In the genomic region with DNA sequence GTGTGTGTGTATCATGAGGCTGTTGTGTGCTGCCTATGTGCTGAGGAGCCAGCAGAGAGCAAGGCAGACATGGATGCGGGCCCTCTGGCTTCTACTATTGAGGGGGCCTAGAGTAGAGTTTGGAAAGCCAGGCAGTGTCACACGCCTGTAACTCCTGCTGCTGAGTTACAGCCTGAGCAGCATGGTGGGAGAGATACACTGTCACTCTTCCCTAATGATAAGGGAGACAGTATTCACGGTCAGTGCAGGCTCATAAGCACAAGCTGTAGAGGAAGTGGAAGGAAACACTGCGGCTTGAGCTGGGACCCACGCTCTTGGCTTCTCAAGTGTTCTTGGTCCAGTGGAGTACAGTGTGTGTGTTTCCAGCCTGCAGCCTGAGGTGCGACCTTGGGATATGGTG, we compare ENCODE assay signal across 17 mouse cellular contexts. TPM values are rescaled to one million over a fixed set of nuclear protein-coding genes. Genes with fewer than 3 reads are reported as not detected.
A peak's percentile ranks its signal among the peaks of the same experiment; 100 is the strongest.
DNase-seq lines count a peak whose midpoint lies in the region; ATAC-seq and TF ChIP-seq lines count a peak whose summit lies in the region.
"Had no signal": no experiment of that assay in that cellular context is flagged by ENCODE, and none has a peak within 500 bp of the region (broad histone marks: within the 10 kb centered on the region; RNA-seq: fewer than 3 reads in every experiment).

No protein-coding gene starts in this region.

- peak overlapping the region; percentile 43; the same call in 1 of the 2 replicates for H3K27ac ChIP-seq in heart, embryonic 12.5 days (ENCODE audit: poor library complexity, severe bottlenecking)
- H3K27ac ChIP-seq in lung, postnatal 0 days (ENCODE audit: low read length) = peak overlapping the region; percentile 72
- H3K27ac ChIP-seq in brown adipose tissue, adult 24 weeks (replicated peaks; ENCODE audit: low read depth, low read length) = peak overlapping the region; percentile 72
- peak overlapping the region; percentile 95 for H3K27ac ChIP-seq in macrophage
- H3K27ac ChIP-seq: embryonic facial prominence, embryonic 12.5 days; hindbrain, embryonic 14.5 days; midbrain, embryonic 15.5 days; neural tube, embryonic 12.5 days had no signal

- ATAC-seq in heart, embryonic 12.5 days (ENCODE audit: insufficient number of reproducible peaks, low FRiP score) = no peak
- ATAC-seq in lung, postnatal 0 days = no peak
- ATAC-seq: midbrain, embryonic 15.5 days had no signal

- no peak for TF ChIP-seq EP300 in lung, postnatal 0 days (IDR thresholded peaks at IDR 0.05)

- no peaks in the 10 kb centered on the region for H3K9me3 ChIP-seq in heart, embryonic 12.5 days (replicated peaks)
- H3K9me3 ChIP-seq in lung, postnatal 0 days (ENCODE audit: low read length) = no peaks in the 10 kb centered on the region
- H3K9me3 ChIP-seq: embryonic facial prominence, embryonic 12.5 days; midbrain, embryonic 15.5 days; neural tube, embryonic 12.5 days had no signal

- H3K36me3 ChIP-seq in heart, embryonic 12.5 days = peaks cover 8% of the 10 kb centered on the region
- no peaks in the 10 kb centered on the region for H3K36me3 ChIP-seq in lung, postnatal 0 days (ENCODE audit: insufficient read depth, low read length)
- H3K36me3 ChIP-seq in macrophage (ENCODE audit: inconsistent target) = no peaks in the 10 kb centered on the region; the same call in 1 of the 2 replicates
- H3K36me3 ChIP-seq: midbrain, embryonic 15.5 days had no signal

- WGBS in heart, embryonic 12.5 days = 36% methylated on average over 6 of the region's 6 CpGs
- WGBS in lung, postnatal 0 days = 44% methylated on average over 6 of the region's 6 CpGs
- WGBS in macrophage (ENCODE audit: missing documents) = 11% methylated on average over 6 of the region's 6 CpGs

- no peak for TF ChIP-seq CTCF in lung, postnatal 0 days (IDR thresholded peaks at IDR 0.05)

- no peak overlapping the region for H3K4me3 ChIP-seq in heart, embryonic 12.5 days
- no peak overlapping the region for H3K4me3 ChIP-seq in lung, postnatal 0 days (ENCODE audit: low read depth, low read length)
- H3K4me3 ChIP-seq in brown adipose tissue, adult 24 weeks (ENCODE audit: insufficient read depth, low read depth, low read length) = no peak overlapping the region
- no peak overlapping the region for H3K4me3 ChIP-seq in macrophage (ENCODE audit: inconsistent target)
- H3K4me3 ChIP-seq: embryonic facial prominence, embryonic 12.5 days; midbrain, embryonic 15.5 days; neural tube, embryonic 12.5 days had no signal

- H3K4me2 ChIP-seq in heart, embryonic 12.5 days = no peak overlapping the region
- H3K4me2 ChIP-seq in lung, postnatal 0 days (replicated peaks; ENCODE audit: low read depth, low read length) = 0 out of 2 replicates have a peak overlapping the region, but pooled peaks have one; percentile 11
- H3K4me2 ChIP-seq: embryonic facial prominence, embryonic 12.5 days; hindbrain, embryonic 14.5 days; midbrain, embryonic 15.5 days; neural tube, embryonic 12.5 days had no signal

- H3K27me3 ChIP-seq in heart, embryonic 12.5 days (replicated peaks) = no peaks in the 10 kb centered on the region
- H3K27me3 ChIP-seq in lung, postnatal 0 days (replicated peaks; ENCODE audit: insufficient read depth, low read length) = no peaks in the 10 kb centered on the region
- H3K27me3 ChIP-seq: embryonic facial prominence, embryonic 12.5 days; midbrain, embryonic 15.5 days; neural tube, embryonic 12.5 days had no signal

- H3K79me2 ChIP-seq in macrophage (ENCODE audit: inconsistent target) = peaks cover 91% of the 10 kb centered on the region

- H3K4me1 ChIP-seq in heart, embryonic 12.5 days (replicated peaks) = peaks cover 77% of the 10 kb centered on the region
- peaks cover 47% of the 10 kb centered on the region for H3K4me1 ChIP-seq in lung, postnatal 0 days (ENCODE audit: insufficient read depth, low read depth, low read length)
- peaks cover 33% of the 10 kb centered on the region for H3K4me1 ChIP-seq in brown adipose tissue, adult 24 weeks (ENCODE audit: control insufficient read depth, insufficient read depth, insufficient read length, low read length)

- intact Hi-C loops in heart, postnatal 14 days (cut with DNase I) = no loop called here

- H3K9ac ChIP-seq in heart, embryonic 12.5 days = peak overlapping the region; percentile 52; the same call in 1 of the 2 replicates
- 0 out of 2 replicates have a peak overlapping the region, but pooled peaks have one; percentile 32 for H3K9ac ChIP-seq in lung, postnatal 0 days (replicated peaks; ENCODE audit: low read depth)
- H3K9ac ChIP-seq: embryonic facial prominence, embryonic 12.5 days; hindbrain, embryonic 14.5 days; midbrain, embryonic 15.5 days; neural tube, embryonic 12.5 days had no signal

- no peak for DNase-seq in heart, postnatal 14 days
- DNase-seq in lung, postnatal 0 days (ENCODE audit: low spot score) = no peak
- DNase-seq in lung, postnatal 4 days = no peak
- no peak for DNase-seq in thymus, postnatal 36 days
- no peak for DNase-seq in cerebellum, postnatal 10 days
- DNase-seq: adrenal gland, postnatal 10 days; cerebellum, adult 18-20 months; kidney, postnatal 14 days; lung, adult 2 months; thymus, postnatal 4 days had no signal

RNA-seq across cellular contexts. Expression of gene Capzb, which starts 3.8 kb away (rescaled TPM):
- 395 and 402 TPM in 2 replicates for polyA plus RNA-seq in heart, embryonic 12.5 days (2016; fragmentation: Nextera tagmentation; extraction: Ambion mirVana)
- total RNA-seq in heart, postnatal 14 days (2021) = 100 to 1,000 TPM; 418 to 433 TPM
- 401 and 408 TPM in 2 replicates for polyA plus RNA-seq in lung, postnatal 0 days (2015; fragmentation: Nextera tagmentation; extraction: Ambion mirVana)
- polyA plus RNA-seq in brown adipose tissue, adult 24 weeks (2012; ENCODE audit: insufficient read depth, insufficient read length, missing spikeins) = 154 and 166 TPM in 2 replicates
- total RNA-seq in macrophage (2018; cell fraction: chromatin; rRNA removed) = 100 to 1,000 TPM; 159 to 332 (median 238) TPM
- total RNA-seq in macrophage (2018; cell fraction: cytosol; rRNA removed) = 100 to 1,000 TPM; 379 to 591 (median 456) TPM
- 100 to 1,000 TPM; 176 to 252 (median 211) TPM for total RNA-seq in macrophage (2018; cell fraction: nucleus; rRNA removed)
- 485 to 769 TPM (median 513 TPM) in 3 replicates for polyA plus RNA-seq in macrophage (2018)

Comparison
In these comparisons a context has a peak if more than half of its experiments do, and no peak if none do; other contexts are left out.
1. H3K27ac ChIP-seq: peak in every context shown above with its lines; median percentile 95 in macrophage; 72 in lung, postnatal 0 days; 72 in brown adipose tissue, adult 24 weeks; 43 in heart, embryonic 12.5 days.